Mouse (Mus musculus) T-cell, adult 66 days (primary cell): ENCODE data around the gene Avil. TPM values are rescaled to one million over a fixed set of nuclear protein-coding genes. Genes with fewer than 3 reads are reported as not detected.

ENCODE experiments used
- total RNA-seq, 2 experiments: library from RNA; stranded (reverse); gene quantifications; 3 replicates in 1 of 2; 4 replicates in 1 of 2; pipeline ENCODE4 v1.2.4; 2023

Gene Avil
- 1 to 10 TPM; 2.1 to 2.2 TPM for total RNA-seq

DNA sequence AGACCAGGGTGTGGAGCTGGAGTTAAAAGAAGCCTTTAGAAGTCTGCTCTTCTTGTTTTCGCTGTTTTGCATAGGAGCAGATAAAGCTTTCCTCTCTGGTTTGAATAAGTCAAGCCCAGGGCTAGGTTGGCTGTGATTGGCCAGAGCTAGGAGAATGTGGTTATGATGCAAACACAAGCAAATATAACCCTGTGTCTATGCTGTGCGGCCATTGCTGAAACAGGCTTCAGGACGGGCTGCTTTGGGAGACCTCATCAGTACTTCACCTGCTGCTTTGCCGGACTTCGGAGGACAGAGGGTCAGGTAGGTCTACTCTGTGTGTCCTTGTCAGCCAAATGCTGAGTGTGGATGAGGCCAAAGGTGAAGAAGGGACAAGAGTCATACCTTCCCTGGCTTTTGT lies at the start of gene Avil:
Gene Avil (plus strand): TSS at position 181 of the 400 bp plus-strand sequence.

GRCm38 (mm10) chr10:126978277-126978994 lies 22.1 kb upstream of the Avil start, which contains the start of gene Ctdsp2:
Ctdsp2 (plus strand) TSS chr10:126978717.

DNA sequence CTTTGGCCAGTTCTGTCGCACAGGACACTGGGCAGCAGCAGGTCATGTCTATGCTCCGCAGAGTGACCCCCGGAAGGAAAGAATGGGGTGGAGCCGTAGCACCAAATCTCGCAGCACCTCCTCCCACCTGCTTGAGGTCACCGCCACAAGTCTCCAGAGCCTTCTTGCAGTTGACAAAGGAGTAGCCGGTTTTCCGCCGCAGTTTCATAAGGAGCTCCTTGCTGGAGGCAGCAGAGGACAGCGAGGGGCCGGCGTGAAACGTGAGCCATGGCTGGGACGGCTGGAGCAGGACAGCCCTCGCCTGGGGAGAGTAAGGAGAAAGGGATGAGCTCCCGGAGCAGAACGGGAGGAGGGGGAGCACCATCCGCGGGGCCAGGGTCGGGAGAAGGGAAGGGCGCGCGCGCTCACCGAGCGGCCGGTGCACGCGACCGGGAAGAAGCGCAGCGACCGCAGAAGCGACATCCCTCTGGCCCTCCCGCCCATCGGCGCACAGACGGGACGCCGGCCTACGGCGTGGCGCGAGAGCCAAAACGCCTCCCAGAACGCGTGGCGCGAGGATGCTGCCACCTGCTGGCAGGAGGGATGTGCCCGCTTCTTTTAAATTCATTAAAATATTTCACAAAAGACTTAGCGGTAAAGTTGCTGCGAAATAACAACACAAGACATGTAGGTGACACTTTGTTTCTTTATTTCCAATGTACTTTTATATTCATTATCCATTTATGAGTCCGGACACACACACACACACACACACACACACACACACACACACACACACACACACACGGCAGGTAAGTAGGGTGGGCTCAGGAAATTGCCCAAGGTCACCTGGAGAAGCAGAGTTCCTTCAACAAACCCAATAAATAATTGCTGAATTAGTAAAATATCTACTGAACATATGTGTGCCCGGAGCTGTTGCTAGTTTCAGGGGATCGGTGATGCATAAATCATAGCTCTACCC lies 30.1 kb downstream of the Avil start, which contains the start of gene Tsfm:
Gene Tsfm (minus strand): TSS at position 505 of the 961 bp plus-strand sequence.

GRCm38 (mm10) chr10:127041274-127041766 lies 40.8 kb downstream of the Avil start, which contains the start of the genes Mettl1 and Eef1akmt3:
Mettl1 (plus strand) TSS chr10:127041414.
Eef1akmt3 (minus strand) TSS chr10:127041513.

GRCm38 (mm10) chr10:127047954-127048353 lies 47.4 kb downstream of the Avil start, which contains the start of gene Cyp27b1:
Cyp27b1 (plus strand) TSS chr10:127048250.

GRCm38 (mm10) chr10:127059968-127060916 lies 59.7 kb downstream of the Avil start, which contains the start of gene March9:
March9 (minus strand) TSS chr10:127060184.

GRCm38 (mm10) chr10:127063239-127063872 lies 62.8 kb downstream of the Avil start, which contains the start of gene Cdk4:
Cdk4 (plus strand) TSS chr10:127063534.

Other genes starting within 250 kb of the Avil start
- gene Atp23, start 99.4 kb upstream of the Avil start, total RNA-seq, result 1 to 10 TPM; 6.7 to 8.1 TPM
- gene Ctdsp2, start 22.0 kb upstream of the Avil start, total RNA-seq, result 10 to 100 TPM; 94.7 to 97.8 TPM
- gene Tsfm, start 30.1 kb downstream of the Avil start, total RNA-seq, result 10 to 100 TPM; 18.8 to 20.9 TPM
- 10 to 100 TPM; 23.4 to 26.8 TPM for gene Mettl1, start 40.7 kb downstream of the Avil start, total RNA-seq
- under 1 TPM in 1 of 2 experiments, not detected in 1; 0.21 TPM for gene Eef1akmt3, start 40.8 kb downstream of the Avil start, total RNA-seq
- 1 to 10 TPM in 1 of 2 experiments, under 1 TPM in 1; 0.80 to 2.0 TPM for gene Cyp27b1, start 47.5 kb downstream of the Avil start, total RNA-seq
- gene March9, start 59.5 kb downstream of the Avil start, total RNA-seq, result 1 to 10 TPM; 5.4 to 5.7 TPM
- gene Cdk4, start 62.8 kb downstream of the Avil start, total RNA-seq, result 100 to 1,000 TPM; 143 to 156 TPM
- 10 to 100 TPM; 10.3 to 13.2 TPM for gene Tspan31, start 69.6 kb downstream of the Avil start, total RNA-seq
- gene Agap2, start 74.6 kb downstream of the Avil start, total RNA-seq, result 100 to 1,000 TPM; 166 to 167 TPM
- gene Os9, start 120.4 kb downstream of the Avil start, total RNA-seq, result 100 to 1,000 TPM in 1 of 2 experiments, 10 to 100 TPM in 1; 98.4 to 100 TPM
- gene B4galnt1, start 164.5 kb downstream of the Avil start, total RNA-seq, result 100 to 1,000 TPM; 696 to 735 TPM
- under 1 TPM in 1 of 2 experiments, not detected in 1; 0.29 TPM for gene Slc26a10, start 179.9 kb downstream of the Avil start, total RNA-seq
- 1 to 10 TPM in 1 of 2 experiments, not detected in 1; 1.5 TPM for gene Arhgef25, start 189.4 kb downstream of the Avil start, total RNA-seq
- gene Dtx3, start 195.0 kb downstream of the Avil start, total RNA-seq, result 10 to 100 TPM; 53.6 to 73.9 TPM
- gene Pip4k2c, start 210.9 kb downstream of the Avil start, total RNA-seq, result 10 to 100 TPM; 44.9 to 47.9 TPM